Mouse (Mus musculus) E14TG2a.4 (cell line): Measurements from ENCODE around the gene Cdh12.

Source experiments
- CTCF ChIP-seq: conservative IDR thresholded peaks from 2 replicates; pipeline ENCODE4 v1.5.1; 2014; ENCODE audit warnings: low read length
- POU5F1 ChIP-seq: IDR thresholded peaks from 2 replicates; pipeline ENCODE4 v1.6.1; 2014; ENCODE audit warnings: low read length, borderline replicate concordance

DNA sequence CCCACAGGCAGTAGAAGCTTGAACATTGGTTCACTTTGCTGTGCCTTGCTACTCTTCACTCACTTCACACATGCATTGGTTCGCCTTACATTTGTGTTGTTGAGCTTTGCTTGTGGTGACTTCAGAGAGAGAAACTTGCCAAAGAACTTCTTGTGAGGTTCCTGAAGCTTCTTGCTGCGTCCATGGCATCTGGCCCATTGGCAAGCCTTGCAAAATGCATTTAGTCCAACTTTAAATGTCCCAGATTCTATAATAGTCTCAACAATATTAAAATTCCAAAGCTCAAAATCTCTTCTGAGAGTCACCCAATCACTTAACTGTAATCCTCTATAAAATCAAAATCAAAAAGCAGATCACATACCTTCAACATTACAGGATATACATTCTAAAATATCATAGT is 211.2 kb downstream of the Cdh12 start:
- TF ChIP-seq CTCF = no peak
- no peak for TF ChIP-seq POU5F1
